Mouse (Mus musculus) heart, postnatal 36 days (tissue): ENCODE results near the gene Etnppl. TPM values are rescaled to one million over a fixed set of nuclear protein-coding genes. Genes with fewer than 3 reads are reported as not detected.

Experiments
- DNase-seq, 2 experiments: peaks; one replicate each; pipeline ENCODE4 v3.0.0; 2021 to 2022
- intact Hi-C: fragments of 180-260 bp; cut with DNase I; formaldehyde crosslinking; loops from one replicate; pipeline ENCODE4 v1.15.1; 2025
- total RNA-seq, 2 experiments: library from RNA; stranded (reverse); gene quantifications; 2 replicates each; pipeline ENCODE4 v1.2.3; 2021

Gene Etnppl
- total RNA-seq, result not detected

DNA sequence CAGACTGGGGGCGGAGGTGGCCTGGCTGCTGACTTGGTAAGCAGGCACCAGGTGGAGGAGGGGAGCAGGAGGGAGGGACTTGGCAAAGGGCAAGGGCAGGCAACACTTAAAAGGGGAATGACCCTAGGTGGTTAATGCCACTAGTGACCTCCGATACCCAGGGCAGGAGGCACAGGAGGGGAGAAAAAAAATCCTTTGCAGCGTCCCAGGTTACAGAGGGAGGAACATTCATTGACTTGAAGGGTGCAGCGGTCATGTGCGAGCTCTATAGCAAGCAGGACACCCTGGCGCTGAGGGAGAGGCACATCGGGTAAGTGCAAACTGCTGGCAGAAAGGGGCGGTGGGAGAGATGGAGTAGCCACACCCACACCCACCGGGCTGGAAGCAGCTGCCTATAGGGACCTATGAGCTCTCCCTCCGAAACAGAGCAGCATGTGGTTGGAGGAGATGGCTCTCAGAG lies at the start of gene Etnppl:
Gene Etnppl, plus strand, starts transcription at position 10 of the 460 bp plus-strand sequence.
- DNase-seq, result no peak
- intact Hi-C loops, result no loop called here

DNA sequence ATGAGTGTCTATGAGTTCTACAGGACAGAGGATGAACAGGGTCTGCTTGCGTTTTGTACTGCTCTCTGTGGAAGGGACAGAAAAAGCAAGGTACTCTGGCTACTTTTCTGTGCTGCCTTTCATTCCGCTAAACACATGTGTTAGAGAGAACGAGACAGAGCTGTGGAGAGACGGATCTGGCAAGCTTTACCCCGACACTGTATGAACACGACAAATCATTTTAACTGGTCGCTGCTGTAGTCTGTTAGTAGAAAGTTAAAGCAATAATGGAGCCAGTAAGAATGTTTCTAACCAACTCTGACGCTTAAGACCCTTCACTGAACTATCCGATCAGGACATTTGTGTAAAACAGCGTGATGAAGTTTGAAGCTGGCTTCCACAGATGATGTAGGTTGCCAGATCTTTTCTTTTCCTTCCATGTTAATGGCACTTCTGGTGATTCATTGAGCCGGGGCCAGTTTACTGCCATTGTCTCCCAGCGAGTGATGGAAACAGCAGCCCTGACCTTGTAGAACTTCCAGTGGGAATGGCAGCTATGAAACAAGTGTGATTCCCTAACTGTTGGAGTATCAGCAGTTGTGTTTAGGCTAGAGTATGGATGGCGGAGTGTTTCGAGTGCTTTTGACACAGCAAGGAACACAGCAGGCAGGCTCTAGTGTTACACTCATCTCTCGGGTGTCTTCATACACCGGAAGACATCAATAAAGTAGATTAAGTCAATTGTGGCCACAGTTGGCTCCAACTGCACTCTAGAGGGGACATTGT lies 48.7 kb upstream of the Etnppl start:
- DNase-seq, result no peak
- intact Hi-C loops, result no loop called here

GRCm38 (mm10) chr3:130573243-130573642 lies 44.0 kb upstream of the Etnppl start:
- intact Hi-C loops, result no loop called here
- DNase-seq, result no peak

- intact Hi-C loops, result loop anchor here (2.0 to 5.0 kb wide), 2 partner anchors 387 to 480 kb away; no protein-coding TSS in a partner anchor
- DNase-seq, result peak; percentile 17
These were observed 42.6 kb upstream of the Etnppl start for GRCm38 (mm10) chr3:130574652-130575051.

GRCm38 (mm10) chr3:130576683-130577082 lies 40.6 kb upstream of the Etnppl start:
- intact Hi-C loops, result loop anchor here (5.0 kb wide), 1 partner anchor 389 kb away; no protein-coding TSS in a partner anchor

DNA sequence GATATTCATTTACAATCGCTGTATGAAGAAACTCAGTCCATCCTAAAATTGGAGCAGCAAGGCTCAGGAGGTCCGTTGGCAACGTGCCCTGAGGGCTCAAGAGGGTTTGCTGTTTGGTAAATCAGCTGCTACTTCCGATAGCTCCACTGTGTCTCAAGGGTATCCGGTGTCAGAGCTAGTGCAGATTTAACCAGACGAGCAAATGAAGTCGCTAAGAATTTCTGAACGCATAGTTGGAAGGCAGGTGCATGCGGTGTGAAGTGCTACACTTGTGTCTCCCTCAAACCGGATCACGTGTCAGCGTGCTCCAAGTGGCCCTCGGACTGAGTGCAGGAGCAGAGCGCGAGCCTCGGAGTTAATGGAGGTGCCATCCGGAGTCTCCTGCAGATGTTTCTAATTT lies 37.7 kb upstream of the Etnppl start:
- intact Hi-C loops, result loop anchor here (5.0 kb wide), 1 partner anchor 392 kb away; no protein-coding TSS in a partner anchor
- DNase-seq, result no peak

More at GRCm38 (mm10) chr3:130576683-130577082, 40.6 kb upstream of the Etnppl start:
- DNase-seq, result no peak

DNA sequence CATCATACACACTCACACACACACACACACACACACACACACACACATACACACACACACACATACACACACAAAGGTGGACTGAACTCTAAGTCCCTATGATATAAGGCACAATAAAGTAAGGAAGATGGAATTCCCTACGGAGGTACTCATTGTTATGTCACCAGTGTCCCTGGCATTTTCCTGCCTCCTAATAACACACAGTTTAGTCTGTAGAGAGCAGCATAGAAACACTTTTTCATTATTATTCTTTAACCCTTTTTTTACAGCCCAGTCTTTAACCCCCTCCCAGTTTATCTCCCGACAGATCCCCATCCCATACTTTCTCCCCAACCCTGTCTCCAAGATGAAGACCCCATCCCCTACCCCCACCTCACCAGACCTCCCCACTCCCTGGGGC lies 35.7 kb upstream of the Etnppl start:
- no peak for DNase-seq
- intact Hi-C loops, result no loop called here

DNA sequence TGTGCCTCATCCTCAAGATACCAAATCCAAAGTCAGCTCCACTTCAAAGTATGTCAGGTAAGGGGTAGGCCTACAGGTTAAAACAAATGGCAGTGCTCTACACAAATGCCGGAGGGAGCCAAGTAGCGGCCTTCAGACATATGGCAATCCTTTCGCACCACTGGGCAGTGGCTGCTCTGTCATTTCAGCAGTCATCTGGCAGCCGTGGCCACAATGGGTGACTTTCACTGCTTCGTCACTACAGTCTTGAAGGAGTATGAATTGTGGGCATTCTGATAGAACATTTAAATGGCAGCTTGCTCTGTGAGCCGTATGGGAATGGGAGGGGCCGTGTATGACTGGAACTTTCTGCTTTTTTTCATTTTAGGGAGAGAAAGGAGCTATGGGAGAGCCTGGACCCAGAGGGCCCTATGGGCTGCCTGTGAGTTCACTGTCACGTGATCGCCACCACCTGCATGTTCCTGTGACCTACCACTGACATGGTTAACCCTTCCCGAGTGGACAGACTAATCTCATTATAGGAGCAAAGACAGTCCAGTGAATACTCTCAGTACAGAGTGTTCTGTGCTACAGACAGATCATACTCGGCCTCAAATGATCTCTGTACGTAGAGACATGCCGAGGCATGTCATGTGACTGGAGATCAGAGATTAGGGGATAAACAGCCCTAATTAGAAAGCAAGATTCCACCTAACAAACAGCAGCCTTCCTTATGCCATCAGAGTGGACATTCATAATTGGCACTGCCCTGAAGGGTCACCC lies 34.2 kb upstream of the Etnppl start:
- intact Hi-C loops, result no loop called here
- no peak for DNase-seq

- intact Hi-C loops, result no loop called here
- DNase-seq, result no peak
These were observed 33.2 kb upstream of the Etnppl start for GRCm38 (mm10) chr3:130584007-130584406.

DNA sequence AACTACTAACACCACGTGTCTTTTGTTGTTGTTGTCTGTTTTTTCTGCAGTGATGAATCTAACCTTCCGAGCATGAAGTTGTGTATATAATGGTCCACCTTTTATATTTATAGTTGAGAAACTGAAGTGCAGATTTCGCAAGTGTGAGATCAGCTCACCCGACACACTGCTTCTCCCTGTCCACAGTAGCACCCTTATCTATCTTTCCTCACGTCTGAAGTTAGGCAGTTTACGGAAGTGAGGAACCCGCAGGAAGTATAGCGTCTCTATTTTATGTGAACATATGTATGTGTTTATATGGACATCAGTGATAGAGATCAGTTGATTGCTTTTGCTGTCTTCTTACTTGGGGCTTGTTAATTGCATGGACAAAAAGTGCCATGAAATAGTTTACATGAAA lies 22.2 kb upstream of the Etnppl start:
- intact Hi-C loops, result no loop called here
- DNase-seq, result no peak

DNA sequence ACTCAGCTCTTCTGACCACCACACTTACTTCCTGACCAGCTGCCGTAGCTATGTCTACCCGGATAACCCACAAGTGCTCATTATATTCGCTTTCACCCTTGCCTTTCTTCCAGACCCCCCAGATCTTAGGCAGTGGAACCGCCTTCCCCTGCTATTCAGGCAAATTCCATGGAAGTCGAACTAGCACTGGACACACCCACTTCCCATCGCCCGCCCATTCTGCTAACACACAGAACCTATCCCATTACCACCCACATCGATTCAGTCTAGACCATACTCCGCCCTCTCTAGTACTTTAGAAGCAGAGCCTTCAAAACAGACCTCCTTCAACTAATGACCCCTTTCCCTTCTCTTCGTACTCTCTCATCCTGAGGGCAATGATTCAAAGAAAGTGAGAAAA lies 15.8 kb upstream of the Etnppl start:
- intact Hi-C loops, result no loop called here
- DNase-seq, result no peak

GRCm38 (mm10) chr3:130607924-130608323 lies 9.3 kb upstream of the Etnppl start:
- intact Hi-C loops, result loop anchor here (2.0 kb wide), 1 partner anchor 83 kb away; no protein-coding TSS in a partner anchor
- DNase-seq, result no peak

GRCm38 (mm10) chr3:130614444-130614843 lies 2.8 kb upstream of the Etnppl start:
- intact Hi-C loops, result no loop called here
- no peak for DNase-seq

GRCm38 (mm10) chr3:130615625-130616024 lies 1.6 kb upstream of the Etnppl start:
- DNase-seq, result no peak
- intact Hi-C loops, result no loop called here

GRCm38 (mm10) chr3:130620517-130621146 lies 3.4 kb downstream of the Etnppl start:
- intact Hi-C loops, result no loop called here
- no peak for DNase-seq

DNA sequence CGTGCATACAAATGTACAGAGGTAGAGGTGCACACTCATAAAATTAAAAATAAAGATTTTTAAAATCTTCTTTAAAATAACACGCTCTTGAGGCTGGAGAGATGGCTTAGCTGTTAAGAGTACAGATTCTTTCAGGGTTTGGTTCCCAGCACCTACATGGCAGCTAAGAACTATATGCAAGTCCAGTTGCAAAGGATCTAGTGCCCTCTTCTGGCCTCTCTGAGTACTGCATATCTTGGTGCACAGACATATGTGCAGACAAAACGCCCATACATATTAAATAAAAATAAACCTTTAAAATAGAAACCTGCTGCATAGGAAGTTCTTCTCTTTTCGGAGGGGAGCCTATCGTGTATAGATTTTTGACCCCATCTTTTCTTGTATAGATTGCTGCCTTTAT lies 11.1 kb downstream of the Etnppl start:
- no peak for DNase-seq
- intact Hi-C loops, result no loop called here

DNA sequence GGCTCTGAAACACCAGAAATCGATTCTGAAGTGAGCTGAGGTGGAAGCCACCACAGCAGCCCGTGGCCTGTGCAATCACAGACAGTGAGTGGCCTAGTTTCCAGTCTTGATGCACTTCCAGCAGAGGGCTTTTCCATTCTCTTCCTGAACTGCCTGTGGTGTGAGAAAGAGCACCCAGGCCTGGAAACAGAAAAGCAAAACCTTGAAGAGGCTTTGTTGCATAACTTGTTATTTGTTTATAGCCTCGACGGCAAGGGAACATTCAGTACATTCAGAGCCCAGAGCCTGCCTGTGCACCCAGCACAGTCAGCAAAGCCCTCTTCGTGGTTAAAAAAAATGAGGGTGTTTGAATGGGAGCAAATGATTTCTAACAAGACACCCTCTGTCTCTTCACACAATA lies 16.6 kb downstream of the Etnppl start:
- intact Hi-C loops, result no loop called here
- DNase-seq, result peak in 1 of 2 experiments; percentile 18

- DNase-seq, result no peak
- intact Hi-C loops, result no loop called here
These were observed 29.0 kb downstream of the Etnppl start for GRCm38 (mm10) chr3:130646110-130646810.

- intact Hi-C loops, result no loop called here
- DNase-seq, result no peak
These were observed 32.3 kb downstream of the Etnppl start for GRCm38 (mm10) chr3:130649569-130649968.

- intact Hi-C loops, result no loop called here
- DNase-seq, result no peak
These were observed 43.4 kb downstream of the Etnppl start for GRCm38 (mm10) chr3:130660619-130661018.
